Mouse (Mus musculus): ENCODE measurements around the gene Cbfa2t2.

The Cbfa2t2 gene

DNA sequence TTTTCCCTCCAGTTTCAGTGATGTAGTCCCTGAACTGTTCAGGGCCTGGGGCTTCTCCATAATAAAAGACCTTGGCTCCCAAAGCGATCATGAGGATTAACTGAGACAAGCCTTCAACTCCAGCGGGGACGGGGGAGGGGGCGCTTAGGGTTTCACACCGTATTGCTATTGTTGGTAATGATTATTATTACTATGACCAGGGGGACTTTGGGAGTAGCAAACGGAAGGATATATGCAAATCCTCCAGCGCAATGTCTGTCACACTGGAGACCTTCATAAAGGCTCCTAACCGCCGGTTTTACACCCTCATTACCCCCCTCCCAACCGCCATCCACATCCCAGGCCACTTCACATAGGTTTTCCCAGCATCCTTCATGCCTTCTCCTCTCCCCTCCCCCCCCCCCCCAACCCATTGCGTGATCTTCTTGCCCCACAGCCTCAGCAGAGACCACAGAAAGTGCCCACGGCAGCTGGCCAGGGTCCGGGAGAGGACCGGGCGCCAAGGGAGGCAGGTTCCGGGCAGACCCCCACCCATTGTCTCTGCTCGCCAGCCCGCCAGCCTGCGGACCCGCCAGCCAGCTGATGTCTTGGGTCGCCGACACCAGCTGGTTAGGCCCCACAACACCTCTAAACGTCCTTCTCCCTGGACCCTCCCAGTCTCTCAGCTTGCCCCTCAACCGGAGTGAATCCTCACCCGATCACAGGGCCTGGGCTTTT is 9.9 kb upstream of the Cbfa2t2 start:
- no peak for DNase-seq

DNA sequence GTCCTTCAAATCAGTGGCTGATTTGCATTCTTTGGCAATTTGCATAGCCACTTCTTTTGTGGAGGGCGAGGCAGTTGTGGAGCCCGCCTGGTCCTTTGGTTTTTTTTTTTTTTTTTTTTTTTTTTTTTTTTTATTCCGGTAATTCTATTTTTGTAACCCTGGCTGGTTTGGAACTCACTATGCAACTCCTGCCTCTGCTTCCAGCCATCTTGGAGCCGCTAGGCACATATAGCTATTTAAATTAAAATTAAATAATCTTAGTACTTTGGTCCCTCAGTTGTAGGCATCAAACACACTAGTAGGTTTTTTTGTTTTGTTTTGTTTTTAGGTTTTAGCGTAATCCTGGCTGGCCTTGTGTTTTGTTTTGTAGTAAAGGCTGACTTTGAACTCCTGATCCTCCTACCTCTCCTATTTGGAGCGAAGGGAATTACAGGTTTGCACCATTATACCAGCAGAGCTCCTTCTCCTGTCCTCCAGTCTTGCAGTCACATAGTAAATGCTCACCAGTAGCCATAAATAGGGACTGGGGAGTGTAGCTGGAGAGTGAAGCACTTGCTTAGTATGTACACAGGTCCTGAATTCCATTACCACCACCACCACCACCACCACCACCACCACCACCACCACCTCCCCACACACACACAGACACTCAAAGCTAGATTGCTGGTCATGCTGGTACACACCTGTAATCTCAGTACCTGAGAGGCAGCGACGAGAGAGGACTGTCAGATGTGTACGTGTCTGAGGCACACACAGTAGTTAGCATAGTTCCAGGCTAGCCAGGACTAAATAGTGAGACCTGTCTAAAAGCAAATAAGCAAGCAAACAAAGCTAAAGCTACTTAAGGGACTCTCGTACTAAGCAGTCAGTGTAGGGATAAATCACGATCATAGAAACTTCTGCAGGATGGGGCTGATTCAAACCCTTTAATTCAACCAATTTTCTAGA is 9.1 kb upstream of the Cbfa2t2 start:
- no peak for DNase-seq

DNA sequence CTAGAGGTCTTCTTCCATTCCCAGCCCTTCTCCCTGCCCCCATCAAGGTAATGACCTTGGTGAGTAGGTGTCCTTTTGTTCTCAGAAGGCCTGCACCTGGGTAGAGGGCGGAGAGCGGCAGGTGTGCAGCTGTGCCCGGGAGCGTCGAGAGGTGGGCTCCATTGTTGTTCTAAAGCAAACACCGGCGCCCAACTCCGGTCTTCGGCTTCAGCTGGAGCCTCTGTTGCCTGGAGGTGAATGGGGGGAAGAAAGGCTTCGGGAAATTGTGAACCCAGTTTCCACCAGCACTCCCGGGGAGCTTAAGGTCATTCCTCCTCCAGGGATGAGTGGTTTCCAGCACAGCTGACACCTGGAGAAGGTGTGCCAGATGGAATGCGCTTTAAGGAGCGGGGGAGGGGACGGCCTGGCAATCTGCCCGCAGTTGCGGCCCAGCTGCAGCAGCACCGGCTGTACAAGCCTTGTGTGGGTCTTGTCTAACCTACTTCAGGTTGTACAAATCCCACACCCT is 8.4 kb upstream of the Cbfa2t2 start:
- DNase-seq, result no peak

DNA sequence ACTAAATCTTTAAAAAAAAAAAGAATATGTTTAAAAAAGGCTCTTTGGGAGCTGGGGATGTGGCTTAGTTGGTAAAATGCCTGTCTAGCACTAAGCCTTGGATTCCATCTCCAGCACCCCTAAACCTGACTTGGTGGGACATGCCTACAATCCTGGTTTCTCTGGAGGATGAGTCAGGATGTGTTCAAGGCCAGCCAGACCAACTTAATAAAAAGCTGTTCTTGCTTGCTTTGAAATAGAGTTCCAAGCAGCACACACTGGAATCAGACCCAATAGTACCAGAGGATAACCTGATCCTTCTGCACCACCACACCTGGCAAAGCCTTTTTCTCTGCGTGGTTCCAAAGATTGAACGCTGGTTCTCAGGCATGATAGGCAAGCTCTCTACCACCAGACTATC is 5.7 kb upstream of the Cbfa2t2 start:
- no peak for DNase-seq

DNA sequence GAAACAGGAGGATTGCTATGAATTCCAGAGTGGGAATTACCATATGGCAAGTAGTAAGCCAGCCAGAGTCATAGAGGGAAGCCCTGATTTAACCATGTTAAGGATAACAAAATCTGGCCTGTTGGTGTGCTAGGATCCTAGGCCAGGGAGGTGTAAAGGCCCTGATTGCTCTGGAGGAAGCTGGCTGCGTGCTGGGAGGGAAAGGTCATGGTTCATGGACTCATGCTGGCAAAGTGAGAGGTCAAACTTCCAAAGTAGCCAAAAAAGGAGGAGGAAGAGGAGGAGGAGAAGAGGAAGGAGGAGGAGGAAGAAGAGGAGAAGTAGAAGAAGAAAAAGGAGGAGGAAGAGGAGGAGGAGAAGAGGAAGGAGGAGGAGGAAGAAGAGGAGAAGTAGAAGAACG is 3.6 kb upstream of the Cbfa2t2 start:
- no peak for DNase-seq

DNA sequence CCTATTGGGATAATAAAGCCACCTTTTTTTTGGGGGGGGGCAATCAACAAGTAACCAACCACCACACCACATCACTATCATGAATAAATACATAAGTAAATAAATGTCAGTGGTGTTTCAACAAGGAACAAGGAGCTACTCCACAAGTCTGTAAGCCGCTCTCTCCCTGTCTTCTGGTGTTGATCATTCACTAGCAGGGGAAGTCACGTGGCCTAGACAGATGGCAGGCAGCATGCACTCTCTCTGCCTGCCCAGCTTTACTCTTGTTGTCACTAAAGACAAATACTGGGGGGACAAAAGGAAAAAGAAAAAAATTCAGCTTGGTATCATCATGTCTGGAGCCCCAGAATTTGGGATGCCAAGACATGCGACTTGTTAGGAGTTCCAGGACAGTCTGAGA is 2.9 kb upstream of the Cbfa2t2 start:
- peak; percentile 62 for DNase-seq

DNA sequence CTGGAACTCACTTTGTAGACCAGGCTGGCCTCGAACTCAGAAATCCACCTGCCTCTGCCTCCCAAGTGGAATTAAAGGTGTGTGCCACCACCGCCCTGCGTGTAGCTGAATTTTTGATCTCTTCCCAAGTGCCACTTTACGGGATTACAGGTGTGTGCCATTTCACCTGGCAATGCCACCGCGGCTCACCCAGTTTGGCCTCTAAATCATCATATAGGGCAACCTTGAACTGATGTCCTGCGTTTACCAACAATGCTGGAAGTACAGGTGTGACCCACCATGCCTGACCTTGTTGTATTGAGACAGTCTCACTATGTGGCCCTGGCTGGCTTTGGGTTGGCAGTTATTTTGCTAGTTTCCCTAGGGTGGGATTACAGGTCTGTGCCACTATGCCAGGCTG is 1.6 kb upstream of the Cbfa2t2 start:
- no peak for DNase-seq

DNA sequence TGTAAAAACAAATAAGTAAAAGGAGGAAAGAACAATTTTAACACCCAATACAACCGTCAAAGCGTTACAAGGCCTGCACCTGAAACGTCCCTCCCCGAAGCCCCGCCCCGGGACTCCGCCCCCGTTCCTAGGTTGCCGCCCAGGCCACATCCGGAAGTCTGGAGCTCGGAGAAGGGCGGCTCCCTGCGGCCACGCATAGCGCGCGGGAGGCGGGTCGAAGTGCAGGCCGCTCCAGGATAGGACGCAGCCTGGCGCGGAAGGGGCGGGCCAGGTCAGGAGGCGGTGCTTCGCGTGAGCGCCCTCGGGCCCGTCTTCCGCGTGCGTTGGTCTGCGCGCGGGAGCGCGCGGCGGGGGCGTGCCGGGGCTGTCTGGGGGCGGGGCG is 214 bp upstream of the Cbfa2t2 start:
- DNase-seq, result peak; percentile 99

DNA sequence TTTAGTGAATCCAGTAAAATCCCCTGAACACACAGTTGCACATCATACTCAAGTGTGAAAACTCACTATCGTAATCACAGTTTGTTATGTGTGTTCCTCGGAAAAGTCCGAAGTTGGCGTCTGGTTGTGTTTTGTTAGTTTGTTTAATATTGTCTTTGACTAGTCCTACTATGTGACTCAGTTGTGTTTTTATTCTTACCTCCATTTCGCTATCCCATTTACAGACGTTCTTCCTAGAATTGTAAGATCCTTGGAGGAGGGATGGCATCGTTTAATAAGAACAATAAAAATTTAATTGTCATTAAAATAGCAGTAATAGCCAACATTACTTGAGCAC is 878 bp downstream of the Cbfa2t2 start:
- no peak for DNase-seq

DNA sequence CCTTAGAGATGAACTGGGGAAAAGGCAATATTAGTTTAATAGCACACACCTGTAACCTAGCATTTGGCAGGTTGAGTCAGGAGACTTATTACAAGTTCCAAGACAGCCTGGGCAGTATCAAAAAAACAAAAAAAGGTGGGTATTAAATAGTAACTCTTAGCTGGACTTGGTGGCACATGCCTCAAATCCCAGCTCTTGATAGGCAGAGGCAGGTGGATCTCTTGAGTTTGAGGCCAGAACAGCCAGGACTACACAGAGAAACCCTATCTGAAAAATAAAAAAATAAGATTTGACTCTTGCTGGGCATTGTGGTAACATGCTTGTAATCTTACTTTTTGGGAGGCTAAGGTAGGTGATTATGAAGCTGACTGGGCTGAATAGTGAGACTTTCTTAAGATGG is 4.2 kb downstream of the Cbfa2t2 start:
- DNase-seq, result no peak

DNA sequence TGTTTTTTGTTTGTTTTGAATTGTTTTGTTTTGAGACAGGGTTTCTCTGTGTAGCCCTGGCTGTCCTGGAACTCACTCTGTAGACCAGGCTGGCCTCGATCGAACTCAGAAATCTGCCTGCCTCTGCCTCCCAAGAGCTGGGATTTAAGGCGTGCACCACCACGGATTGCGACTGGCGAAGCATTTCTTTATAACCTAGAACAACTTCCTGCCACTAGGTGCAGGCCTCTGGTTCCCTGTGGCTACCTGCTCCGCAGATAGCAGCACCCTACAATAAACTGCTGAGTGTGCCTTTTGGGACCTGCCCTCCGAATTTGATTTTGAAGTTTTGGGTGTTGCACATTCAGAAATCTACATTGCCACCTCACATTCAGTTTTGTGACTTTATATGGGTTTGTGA is 11.5 kb downstream of the Cbfa2t2 start:
- DNase-seq, result no peak

DNA sequence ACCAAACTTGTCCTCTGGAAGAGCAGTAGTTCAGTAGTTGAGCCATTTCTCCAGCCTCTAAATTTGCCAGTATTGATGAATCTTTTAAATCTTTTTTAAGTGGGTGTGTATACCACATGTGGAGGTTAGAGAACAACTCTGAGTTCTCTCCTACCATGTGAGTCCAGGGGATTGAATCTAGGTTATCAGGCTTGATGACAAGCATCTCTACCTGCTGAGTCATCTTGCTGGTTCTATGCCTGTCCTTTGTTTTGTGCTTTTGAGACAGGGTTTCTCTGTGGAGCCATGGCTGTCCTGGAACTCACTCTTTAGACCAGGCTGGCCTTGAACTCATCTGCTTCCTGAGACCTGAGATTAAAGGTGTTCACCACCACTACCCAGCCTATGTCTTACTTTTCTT is 12.4 kb downstream of the Cbfa2t2 start:
- no peak for DNase-seq

DNA sequence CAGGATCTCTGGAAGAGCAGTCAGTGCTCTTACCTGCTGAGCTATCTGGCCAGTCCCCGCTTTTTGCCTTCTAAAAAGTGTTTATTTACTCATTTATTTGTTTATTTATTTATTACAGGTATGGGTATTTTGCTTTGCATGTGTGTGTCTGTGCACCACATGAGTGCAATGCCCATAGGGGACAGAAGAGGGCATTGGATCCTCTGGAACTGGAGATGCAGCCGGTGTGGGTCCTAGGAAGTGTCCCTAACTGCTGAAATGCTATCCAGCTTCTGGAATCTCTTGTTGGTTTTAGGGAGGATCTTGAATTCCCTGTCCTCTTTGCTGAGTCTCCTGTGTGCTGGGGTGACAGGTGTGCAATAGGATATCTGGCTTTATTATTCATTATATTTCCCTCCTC is 16.7 kb downstream of the Cbfa2t2 start:
- DNase-seq, result no peak

DNA sequence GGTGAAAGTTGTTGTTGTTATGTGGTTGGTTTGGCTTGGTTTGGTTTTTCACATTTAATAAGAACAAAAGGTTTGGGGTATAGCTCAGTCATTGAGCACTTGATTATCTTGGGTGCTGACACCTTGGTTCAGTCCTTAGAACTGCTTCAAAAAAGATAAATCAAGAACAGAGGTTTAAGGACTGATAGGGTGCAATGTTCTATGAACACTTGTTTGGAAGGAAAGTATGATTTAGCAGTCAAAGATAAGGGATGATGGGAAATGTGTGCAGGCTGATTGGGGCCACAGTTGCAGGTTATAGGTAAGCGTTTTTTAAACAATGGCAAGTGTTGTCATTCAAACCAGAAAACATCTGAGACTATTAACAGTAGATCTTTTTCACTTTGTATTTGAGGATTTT is 17.8 kb downstream of the Cbfa2t2 start:
- no peak for DNase-seq

DNA sequence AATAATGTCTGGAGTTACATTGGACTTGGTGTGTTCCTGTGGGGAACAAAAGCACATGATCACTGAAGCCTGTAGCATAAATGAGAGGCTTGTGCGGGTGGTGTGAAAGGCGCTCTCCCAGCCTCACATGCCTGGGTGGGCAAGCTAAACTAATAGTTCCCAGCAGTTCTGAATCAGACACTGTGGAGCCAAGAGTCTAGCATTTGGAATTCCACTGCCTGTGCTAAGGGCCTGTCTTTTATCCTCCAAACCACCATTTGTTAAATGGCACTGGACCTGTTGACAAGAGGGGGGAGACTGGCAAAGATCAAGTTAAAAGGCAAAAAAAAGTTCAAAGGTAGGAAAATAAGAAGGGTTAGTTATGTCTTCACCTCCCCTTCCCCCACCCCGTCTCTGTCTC is 18.3 kb downstream of the Cbfa2t2 start:
- no peak for DNase-seq

DNA sequence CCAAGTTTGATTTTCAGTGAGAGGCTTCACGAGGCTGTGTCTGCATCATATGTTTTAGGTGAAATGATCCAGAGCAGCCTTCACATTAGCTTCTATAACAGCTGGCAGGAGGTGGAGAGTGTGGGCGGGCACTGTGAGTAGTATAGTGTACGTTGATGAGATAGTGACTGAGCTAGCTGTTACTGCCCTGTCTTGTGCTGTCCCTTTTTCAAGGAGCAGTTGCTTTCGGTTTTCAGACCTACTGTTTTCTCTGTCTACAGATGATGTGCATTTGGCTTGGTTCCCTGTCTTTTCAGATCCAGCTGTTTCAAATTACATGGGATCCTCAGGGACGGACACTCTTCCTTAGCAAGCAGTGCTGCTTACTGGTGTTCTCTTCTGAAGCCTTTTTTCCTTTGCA is 19.5 kb downstream of the Cbfa2t2 start:
- DNase-seq, result peak; percentile 51

DNA sequence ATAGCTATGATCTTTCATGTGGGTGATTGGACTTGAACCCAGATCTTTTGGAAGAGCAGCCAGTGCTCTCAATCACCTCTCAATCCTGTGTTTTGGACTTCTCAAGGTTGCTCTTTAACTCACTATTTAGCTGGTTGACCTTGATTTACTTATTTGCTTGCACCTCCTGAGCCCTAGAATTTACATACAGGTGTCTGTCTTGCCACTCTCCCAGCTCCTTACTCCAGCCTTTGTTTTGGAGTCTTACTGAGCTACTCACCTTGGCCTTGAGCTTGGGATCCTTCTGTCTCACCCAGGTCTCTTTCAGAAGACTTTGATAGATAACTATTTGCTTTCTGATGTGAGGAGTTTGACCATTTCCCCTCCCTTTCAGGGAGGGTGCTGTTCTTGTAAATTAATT is 20.3 kb downstream of the Cbfa2t2 start:
- DNase-seq, result no peak

DNA sequence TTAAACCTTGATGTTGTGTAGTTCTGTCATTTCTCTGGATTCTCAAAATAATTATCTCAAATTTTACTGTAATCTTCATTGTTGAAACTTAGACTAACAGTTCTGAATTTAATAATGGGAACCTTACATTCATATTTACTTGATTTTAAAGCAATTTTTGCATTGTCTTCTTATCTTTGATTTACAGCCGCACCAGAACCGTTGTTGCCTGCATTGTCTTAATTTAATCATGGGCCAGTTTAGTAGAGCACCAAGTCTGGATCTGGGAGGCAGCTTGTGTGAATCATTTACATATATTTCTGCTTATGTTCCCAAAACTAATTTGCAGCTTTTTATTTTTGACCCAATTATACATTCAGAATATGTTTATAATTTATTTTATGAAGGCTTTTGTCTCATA is 23.0 kb downstream of the Cbfa2t2 start:
- DNase-seq, result no peak

DNA sequence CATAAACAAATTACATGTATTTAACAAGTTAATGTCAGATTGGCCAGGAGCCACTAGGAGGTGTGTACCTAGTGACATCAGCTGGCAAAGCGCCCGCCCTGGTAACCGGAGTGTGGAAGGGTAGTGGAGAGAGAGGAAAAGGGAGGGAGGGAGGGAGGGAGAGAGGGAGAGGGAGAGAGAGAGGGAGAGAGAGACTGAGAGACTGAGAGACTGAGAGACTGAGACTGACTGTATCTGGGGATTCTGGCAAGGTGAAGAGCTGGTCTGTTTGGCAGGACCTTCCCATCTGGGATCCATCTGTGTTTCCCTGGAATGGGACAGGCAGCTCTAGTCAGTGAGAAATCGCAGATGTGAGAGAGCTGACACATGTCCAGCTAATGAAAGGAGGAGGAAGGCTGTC is 23.6 kb downstream of the Cbfa2t2 start:
- peak; percentile 70 for DNase-seq

DNA sequence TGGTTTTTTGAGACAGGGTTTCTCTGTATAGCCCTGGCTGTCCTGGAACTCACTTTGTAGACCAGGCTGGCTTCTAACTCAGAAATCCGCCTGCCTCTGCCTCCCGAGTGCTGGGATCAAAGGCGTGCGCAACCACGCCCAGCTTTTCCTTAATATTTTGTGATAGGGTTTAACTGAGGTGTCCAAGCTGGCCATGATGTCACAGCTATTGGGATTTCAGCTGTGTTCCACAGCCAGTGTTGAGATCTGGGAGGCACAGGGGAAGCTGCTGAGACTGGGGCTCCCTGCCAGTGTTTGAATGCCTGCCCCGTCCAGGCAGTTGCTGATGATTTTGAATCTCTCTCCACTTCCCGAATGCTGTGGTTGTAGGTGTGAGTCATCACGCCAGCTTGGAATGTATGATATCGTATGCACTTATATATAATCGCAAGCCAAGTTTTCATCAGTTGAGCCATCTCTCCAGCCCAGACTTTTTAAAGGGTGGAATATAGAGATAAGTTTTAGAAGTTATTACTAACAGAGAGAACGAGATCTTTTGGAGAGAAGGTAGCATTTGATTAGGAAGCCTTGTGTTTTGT is 27.4 kb downstream of the Cbfa2t2 start:
- peak; percentile 21 for DNase-seq

DNA sequence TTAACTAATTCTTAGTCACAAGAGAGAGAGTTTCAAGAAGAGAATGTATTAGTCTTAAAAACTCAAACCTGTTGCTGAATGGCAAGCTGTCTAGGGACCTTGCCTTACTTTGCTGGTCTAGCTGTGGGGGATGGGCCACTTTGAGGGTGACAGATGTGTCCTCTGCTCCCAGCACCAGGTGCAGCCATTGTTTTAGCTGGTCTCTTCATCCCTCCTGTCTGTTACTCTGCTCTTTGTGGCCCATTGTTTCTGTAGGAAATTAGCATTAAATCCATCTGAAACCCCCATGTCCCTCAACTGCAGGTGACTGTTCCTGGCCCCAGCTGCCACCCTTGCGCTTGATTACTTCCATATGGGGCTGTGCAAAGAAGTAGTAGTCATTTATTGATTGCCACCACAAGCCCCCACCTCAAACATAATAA is 29.6 kb downstream of the Cbfa2t2 start:
- no peak for DNase-seq

DNA sequence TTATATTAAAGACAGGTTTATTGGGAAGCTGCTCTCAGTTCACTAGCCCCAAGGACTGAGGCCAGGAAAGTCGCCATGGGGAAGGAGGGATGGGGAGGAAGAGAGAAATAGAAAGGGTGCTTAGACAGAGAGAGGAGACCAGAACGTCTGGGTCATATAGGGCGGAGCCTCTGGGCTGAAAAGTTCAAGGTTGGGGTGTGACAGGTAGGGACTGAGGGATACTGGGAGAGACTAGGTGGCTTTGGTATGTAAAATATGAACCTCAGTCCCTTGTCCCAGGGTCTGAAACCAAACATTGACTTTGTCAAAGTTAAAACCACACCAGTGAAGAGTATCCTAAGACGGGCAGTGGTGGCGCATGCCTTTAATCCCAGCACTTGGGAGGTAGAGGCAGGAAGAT is 30.9 kb downstream of the Cbfa2t2 start:
- DNase-seq, result no peak

DNA sequence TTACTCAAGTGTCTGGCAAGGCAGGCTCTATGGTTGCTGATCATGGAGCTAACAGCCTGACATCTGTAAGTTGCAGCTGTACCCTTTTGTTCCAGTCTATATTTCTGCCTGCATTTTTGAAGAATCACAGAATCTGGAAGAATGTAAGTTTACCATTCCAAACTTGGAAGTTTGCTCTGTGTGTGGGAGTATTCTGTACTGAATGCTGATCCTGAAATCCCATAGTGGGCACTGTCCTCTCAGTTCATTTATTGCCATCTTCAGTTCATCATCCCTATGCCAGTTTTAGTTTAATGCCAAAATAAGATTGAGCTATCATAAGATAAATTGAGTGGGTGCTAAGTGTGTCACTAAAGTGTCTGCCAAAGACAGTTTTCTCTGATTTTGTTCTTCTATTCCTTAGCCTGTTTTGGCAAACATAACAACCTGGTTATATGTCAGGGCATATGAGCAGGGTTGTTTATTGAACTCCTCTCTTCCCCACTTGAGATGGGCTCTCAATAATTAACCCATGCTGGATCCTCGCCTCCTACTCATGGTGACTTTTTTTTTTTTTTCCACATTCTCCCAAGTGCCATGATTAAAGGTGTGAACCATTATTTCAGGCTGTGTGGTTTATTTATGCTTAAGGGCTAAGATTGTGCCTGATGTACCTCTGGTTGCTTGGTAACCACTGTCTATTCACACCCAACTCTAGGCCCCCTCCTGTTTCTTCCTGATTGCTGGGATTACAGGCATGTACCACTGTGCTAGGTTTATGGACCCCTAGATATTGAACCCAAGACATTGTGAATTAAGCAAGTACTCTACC is 38.2 kb downstream of the Cbfa2t2 start:
- no peak for DNase-seq
